Mouse (Mus musculus): ENCODE measurements around the gene Mgat5. TPM values are rescaled to one million over a fixed set of nuclear protein-coding genes. Genes with fewer than 3 reads are reported as not detected.

Mgat5 gene
- total RNA-seq, 2 experiments from 2014 or later = 78.8 to 80.5 TPM

GRCm38 (mm10) chr1:127415896-127416295, 211.1 kb downstream of the Mgat5 start:
- ATAC-seq (replicated peaks; ENCODE audit: poor library complexity, severe bottlenecking) = no peak

GRCm38 (mm10) chr1:127416971-127417370, 212.2 kb downstream of the Mgat5 start:
- ATAC-seq (replicated peaks; ENCODE audit: poor library complexity, severe bottlenecking) = no peak

- no peak for ATAC-seq (replicated peaks; ENCODE audit: poor library complexity, severe bottlenecking)
These were observed 214.2 kb downstream of the Mgat5 start for GRCm38 (mm10) chr1:127418916-127419575.

GRCm38 (mm10) chr1:127419581-127419980, 214.8 kb downstream of the Mgat5 start:
- no peak for ATAC-seq (replicated peaks; ENCODE audit: poor library complexity, severe bottlenecking)

- ATAC-seq (replicated peaks; ENCODE audit: poor library complexity, severe bottlenecking) = no peak
These were observed 215.6 kb downstream of the Mgat5 start for GRCm38 (mm10) chr1:127420383-127420782.

- no peak for ATAC-seq (replicated peaks; ENCODE audit: poor library complexity, severe bottlenecking)
These were observed 216.0 kb downstream of the Mgat5 start for GRCm38 (mm10) chr1:127420795-127421194.

- no peak for ATAC-seq (replicated peaks; ENCODE audit: poor library complexity, severe bottlenecking)
These were observed 217.8 kb downstream of the Mgat5 start for GRCm38 (mm10) chr1:127422565-127422964.

- peak; percentile 92 for ATAC-seq (replicated peaks; ENCODE audit: poor library complexity, severe bottlenecking)
These were observed 220.3 kb downstream of the Mgat5 start for GRCm38 (mm10) chr1:127425021-127425532.

- no peak for ATAC-seq (replicated peaks; ENCODE audit: poor library complexity, severe bottlenecking)
These were observed 225.5 kb downstream of the Mgat5 start for GRCm38 (mm10) chr1:127430290-127430689.

- no peak for ATAC-seq (replicated peaks; ENCODE audit: poor library complexity, severe bottlenecking)
These were observed 230.0 kb downstream of the Mgat5 start for GRCm38 (mm10) chr1:127434829-127435228.

GRCm38 (mm10) chr1:127437091-127437490, 232.3 kb downstream of the Mgat5 start:
- ATAC-seq (replicated peaks; ENCODE audit: poor library complexity, severe bottlenecking) = no peak

- no peak for ATAC-seq (replicated peaks; ENCODE audit: poor library complexity, severe bottlenecking)
These were observed 234.7 kb downstream of the Mgat5 start for GRCm38 (mm10) chr1:127439452-127439891.

- ATAC-seq (replicated peaks; ENCODE audit: poor library complexity, severe bottlenecking) = no peak
These were observed 236.2 kb downstream of the Mgat5 start for GRCm38 (mm10) chr1:127441007-127441406.

- ATAC-seq (replicated peaks; ENCODE audit: poor library complexity, severe bottlenecking) = no peak
These were observed 236.9 kb downstream of the Mgat5 start for GRCm38 (mm10) chr1:127441736-127442135.

- ATAC-seq (replicated peaks; ENCODE audit: poor library complexity, severe bottlenecking) = peak; percentile 21; the same call in 1 of the 2 replicates
These were observed 238.4 kb downstream of the Mgat5 start for GRCm38 (mm10) chr1:127442880-127443877.

- ATAC-seq (replicated peaks; ENCODE audit: poor library complexity, severe bottlenecking) = no peak
These were observed 240.1 kb downstream of the Mgat5 start for GRCm38 (mm10) chr1:127444836-127445485.

GRCm38 (mm10) chr1:127453397-127453796, 248.6 kb downstream of the Mgat5 start:
- no peak for ATAC-seq (replicated peaks; ENCODE audit: poor library complexity, severe bottlenecking)

GRCm38 (mm10) chr1:127459015-127459451, 254.2 kb downstream of the Mgat5 start:
- peak; percentile 56 for ATAC-seq (replicated peaks; ENCODE audit: poor library complexity, severe bottlenecking)

GRCm38 (mm10) chr1:127459576-127459975, 254.8 kb downstream of the Mgat5 start:
- ATAC-seq (replicated peaks; ENCODE audit: poor library complexity, severe bottlenecking) = no peak

- ATAC-seq (replicated peaks; ENCODE audit: poor library complexity, severe bottlenecking) = no peak
These were observed 256.2 kb downstream of the Mgat5 start for GRCm38 (mm10) chr1:127461017-127461416.

Measured in granulocyte monocyte progenitor cell, adult 5-6 weeks (primary cell).